29 mouse cellular contexts compared by ENCODE assay signal in the genomic region with DNA sequence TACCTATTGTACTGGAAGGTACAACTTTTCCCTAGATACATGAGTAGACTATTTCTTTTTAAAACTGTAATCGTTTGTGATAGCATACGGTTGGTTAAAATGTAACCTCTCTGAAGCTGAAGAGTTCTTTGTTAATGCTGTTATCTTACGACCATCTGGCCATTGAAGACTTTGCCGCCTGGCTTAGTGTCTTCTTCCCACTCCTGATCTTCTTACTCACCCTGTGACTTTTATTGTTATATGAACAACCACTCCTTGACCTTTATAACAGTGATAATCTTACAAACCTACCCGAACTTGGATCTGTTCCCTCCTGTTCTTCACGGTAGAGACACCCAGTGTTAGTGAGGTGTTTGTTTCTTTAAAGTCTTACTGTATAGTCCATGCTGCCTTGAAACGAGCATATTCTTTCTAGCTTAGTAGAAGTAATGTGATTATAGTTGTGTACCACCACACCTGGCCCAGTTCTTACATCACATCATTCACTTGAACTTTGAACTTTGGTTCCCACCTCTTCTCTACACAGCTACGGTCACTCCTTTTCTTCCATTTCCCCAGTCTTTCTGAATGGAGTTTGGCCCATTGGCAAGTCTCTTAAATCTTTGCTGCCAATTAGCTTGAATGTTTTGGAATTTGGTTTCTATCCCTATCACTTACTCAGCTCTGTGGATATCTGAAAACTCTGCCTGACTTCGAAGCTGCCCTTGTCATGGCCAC. TPM values are rescaled to one million over a fixed set of nuclear protein-coding genes. Genes with fewer than 3 reads are reported as not detected.
DNase-seq lines count a peak whose midpoint lies in the region; ATAC-seq and TF ChIP-seq lines count a peak whose summit lies in the region.
"Had no signal": no experiment of that assay in that cellular context is flagged by ENCODE, and none has a peak within 500 bp of the region (broad histone marks: within the 10 kb centered on the region; RNA-seq: fewer than 3 reads in every experiment).

No protein-coding gene starts in this region.

- peak; percentile 53 for DNase-seq in kidney, adult 9 months
- DNase-seq in intestine, embryonic 14.5 days (ENCODE audit: low spot score) = no peak
- DNase-seq in layer of hippocampus, adult 8-10 months (ENCODE audit: low spot score in 2 of 2) = no peak
- DNase-seq: adrenal gland, adult 2 months; adrenal gland, postnatal 14 days; cerebellum, adult 11-12 months; cerebellum, adult 8-10 months; cerebellum, postnatal 10 days; cerebellum, postnatal 36 days; embryo, embryonic 11 days; gastrocnemius, postnatal 10 days; gastrocnemius, postnatal 36 days; heart, adult 2 months; heart, postnatal 14 days; heart, postnatal 4 days had no signal

- no peak overlapping the region for H3K4me3 ChIP-seq in kidney, embryonic 15.5 days (replicated peaks)
- no peak overlapping the region for H3K4me3 ChIP-seq in intestine, embryonic 14.5 days (ENCODE audit: low read depth, low read length)
- H3K4me3 ChIP-seq in intestine, embryonic 15.5 days (replicated peaks) = no peak overlapping the region
- no peak overlapping the region for H3K4me3 ChIP-seq in small intestine, adult 2 months (ENCODE audit: low read depth, low read length)
- H3K4me3 ChIP-seq in hindbrain, embryonic 13.5 days = no peak overlapping the region
- H3K4me3 ChIP-seq: embryonic facial prominence, embryonic 10.5 days; embryonic facial prominence, embryonic 13.5 days; forebrain, embryonic 10.5 days; forebrain, embryonic 13.5 days; heart, adult 2 months; heart, embryonic 10.5 days; heart, embryonic 13.5 days; hindbrain, embryonic 15.5 days had no signal

- WGBS in kidney, embryonic 15.5 days = 80% methylated on average over 9 of the region's 9 CpGs
- WGBS in intestine, embryonic 14.5 days = 69% methylated on average over 9 of the region's 9 CpGs
- WGBS in intestine, embryonic 15.5 days = 59% methylated on average over 9 of the region's 9 CpGs
- 25% methylated on average over 9 of the region's 9 CpGs for WGBS in small intestine, adult 2 months
- 82% methylated on average over 9 of the region's 9 CpGs for WGBS in hindbrain, embryonic 13.5 days

- no peak overlapping the region for H3K4me2 ChIP-seq in kidney, embryonic 15.5 days
- H3K4me2 ChIP-seq in intestine, embryonic 14.5 days (ENCODE audit: low read length) = no peak overlapping the region
- no peak overlapping the region for H3K4me2 ChIP-seq in intestine, embryonic 15.5 days (replicated peaks)
- no peak overlapping the region for H3K4me2 ChIP-seq in hindbrain, embryonic 13.5 days
- H3K4me2 ChIP-seq: embryonic facial prominence, embryonic 13.5 days; forebrain, embryonic 13.5 days; heart, embryonic 13.5 days; hindbrain, embryonic 15.5 days had no signal

- no peaks in the 10 kb centered on the region for H3K9me3 ChIP-seq in kidney, embryonic 15.5 days (replicated peaks)
- H3K9me3 ChIP-seq in intestine, embryonic 14.5 days (ENCODE audit: control insufficient read depth, low read length) = no peaks in the 10 kb centered on the region
- H3K9me3 ChIP-seq in intestine, embryonic 15.5 days = no peaks in the 10 kb centered on the region
- no peaks in the 10 kb centered on the region for H3K9me3 ChIP-seq in hindbrain, embryonic 13.5 days
- H3K9me3 ChIP-seq: embryonic facial prominence, embryonic 10.5 days; embryonic facial prominence, embryonic 13.5 days; forebrain, embryonic 10.5 days; forebrain, embryonic 13.5 days; heart, embryonic 10.5 days; heart, embryonic 13.5 days; hindbrain, embryonic 15.5 days had no signal

- ATAC-seq in kidney, embryonic 15.5 days (replicated peaks; ENCODE audit: low FRiP score) = no peak
- ATAC-seq in intestine, embryonic 14.5 days (replicated peaks; ENCODE audit: low FRiP score, low TSS enrichment, low read depth) = peak; percentile 54
- peak; percentile 86 for ATAC-seq in intestine, embryonic 15.5 days
- ATAC-seq in hindbrain, embryonic 13.5 days (ENCODE audit: low FRiP score) = no peak
- ATAC-seq: CD4-positive, CD25-positive, alpha-beta regulatory T cell, adult 4 months; forebrain, embryonic 13.5 days; forebrain, embryonic 16.5 days had no signal

- no peak for TF ChIP-seq POLR2A in small intestine, adult 2 months (IDR thresholded peaks at IDR 0.05; ENCODE audit: low read depth, low read length)

- H3K9ac ChIP-seq in kidney, embryonic 15.5 days = no peak overlapping the region
- no peak overlapping the region for H3K9ac ChIP-seq in intestine, embryonic 14.5 days (ENCODE audit: low read length)
- no peak overlapping the region for H3K9ac ChIP-seq in intestine, embryonic 15.5 days
- H3K9ac ChIP-seq in hindbrain, embryonic 13.5 days = no peak overlapping the region
- H3K9ac ChIP-seq: embryonic facial prominence, embryonic 13.5 days; forebrain, embryonic 13.5 days; heart, embryonic 13.5 days; hindbrain, embryonic 15.5 days had no signal

- H3K27me3 ChIP-seq in kidney, embryonic 15.5 days = no peaks in the 10 kb centered on the region; the same call in none of the 2 replicates
- no peaks in the 10 kb centered on the region for H3K27me3 ChIP-seq in intestine, embryonic 14.5 days (replicated peaks; ENCODE audit: control insufficient read depth, insufficient read depth, low read length)
- no peaks in the 10 kb centered on the region for H3K27me3 ChIP-seq in intestine, embryonic 15.5 days (replicated peaks)
- H3K27me3 ChIP-seq in small intestine, adult 2 months (ENCODE audit: control insufficient read depth, insufficient read depth, low read length) = no peaks in the 10 kb centered on the region
- no peaks in the 10 kb centered on the region for H3K27me3 ChIP-seq in hindbrain, embryonic 13.5 days
- H3K27me3 ChIP-seq: embryonic facial prominence, embryonic 13.5 days; forebrain, embryonic 13.5 days; heart, embryonic 13.5 days; hindbrain, embryonic 15.5 days had no signal

- no peaks in the 10 kb centered on the region for H3K36me3 ChIP-seq in kidney, embryonic 15.5 days
- H3K36me3 ChIP-seq in intestine, embryonic 14.5 days (ENCODE audit: control insufficient read depth, insufficient read depth, low read length) = no peaks in the 10 kb centered on the region
- no peaks in the 10 kb centered on the region for H3K36me3 ChIP-seq in intestine, embryonic 15.5 days
- H3K36me3 ChIP-seq in small intestine, adult 2 months (ENCODE audit: control insufficient read depth, insufficient read depth, low read length) = peaks cover 19% of the 10 kb centered on the region
- H3K36me3 ChIP-seq in hindbrain, embryonic 13.5 days = no peaks in the 10 kb centered on the region
- H3K36me3 ChIP-seq: embryonic facial prominence, embryonic 10.5 days; embryonic facial prominence, embryonic 13.5 days; forebrain, embryonic 10.5 days; heart, embryonic 10.5 days; heart, embryonic 13.5 days; hindbrain, embryonic 15.5 days had no signal

- H3K4me1 ChIP-seq in kidney, embryonic 15.5 days = no peaks in the 10 kb centered on the region
- no peaks in the 10 kb centered on the region for H3K4me1 ChIP-seq in intestine, embryonic 14.5 days (replicated peaks; ENCODE audit: control insufficient read depth, insufficient read depth, low read length)
- H3K4me1 ChIP-seq in intestine, embryonic 15.5 days (replicated peaks) = no peaks in the 10 kb centered on the region; the same call in 1 of the 2 replicates
- H3K4me1 ChIP-seq in small intestine, adult 2 months (ENCODE audit: control insufficient read depth, insufficient read depth, insufficient read length, low read length) = peaks cover 19% of the 10 kb centered on the region; the same call in 1 of the 2 replicates
- H3K4me1 ChIP-seq in hindbrain, embryonic 13.5 days (replicated peaks) = no peaks in the 10 kb centered on the region
- H3K4me1 ChIP-seq: embryonic facial prominence, embryonic 10.5 days; embryonic facial prominence, embryonic 13.5 days; forebrain, embryonic 10.5 days; forebrain, embryonic 13.5 days; heart, embryonic 10.5 days; heart, embryonic 13.5 days; hindbrain, embryonic 15.5 days had no signal

- no peak for TF ChIP-seq CTCF in small intestine, adult 2 months (IDR thresholded peaks at IDR 0.05; ENCODE audit: extremely low read depth, insufficient read length, insufficient replicate concordance, low read depth, low read length)

- no peak overlapping the region for H3K27ac ChIP-seq in kidney, embryonic 15.5 days
- H3K27ac ChIP-seq in intestine, embryonic 14.5 days (ENCODE audit: low read depth) = no peak overlapping the region
- H3K27ac ChIP-seq in intestine, embryonic 15.5 days = peak overlapping the region; percentile 15
- H3K27ac ChIP-seq in small intestine, adult 2 months (ENCODE audit: insufficient read depth, low read depth, low read length) = peak overlapping the region; percentile 95
- H3K27ac ChIP-seq in hindbrain, embryonic 13.5 days = no peak overlapping the region
- H3K27ac ChIP-seq: embryonic facial prominence, embryonic 10.5 days; embryonic facial prominence, embryonic 13.5 days; forebrain, embryonic 10.5 days; forebrain, embryonic 13.5 days; heart, adult 2 months; heart, embryonic 10.5 days; heart, embryonic 13.5 days; hindbrain, embryonic 15.5 days had no signal

RNA-seq across cellular contexts. Expression of gene Abcb1a, which starts 8.0 kb away (rescaled TPM):
- polyA plus RNA-seq in kidney, embryonic 15.5 days (2015; fragmentation: Nextera tagmentation; extraction: Ambion mirVana) = 0.19 and 0.43 TPM in 2 replicates
- 5.8 and 8.2 TPM in 2 replicates for polyA plus RNA-seq in intestine, embryonic 14.5 days (2014; fragmentation: Nextera tagmentation; extraction: Ambion mirVana)
- 8.7 and 9.4 TPM in 2 replicates for polyA plus RNA-seq in intestine, embryonic 15.5 days (2015; fragmentation: Nextera tagmentation; extraction: Ambion mirVana)
- polyA plus RNA-seq in small intestine, adult 2 months (2012; rRNA removed) = 9.2 and 28.5 TPM in 2 replicates
- 1.4 and 1.5 TPM in 2 replicates for polyA plus RNA-seq in hindbrain, embryonic 13.5 days (2015; fragmentation: Nextera tagmentation; extraction: Ambion mirVana)
- 10 to 100 TPM; 16.2 to 17.8 (median 17.0) TPM for total RNA-seq in layer of hippocampus, adult 8-10 months (2022)
- total RNA-seq: MEL had no signal

RNA-seq across cellular contexts. Expression of gene Rundc3b, which starts 45.2 kb away (rescaled TPM):
- 2.7 TPM in 2 replicates for polyA plus RNA-seq in kidney, embryonic 15.5 days (2015; fragmentation: Nextera tagmentation; extraction: Ambion mirVana)
- polyA plus RNA-seq in intestine, embryonic 14.5 days (2014; fragmentation: Nextera tagmentation; extraction: Ambion mirVana) = 8.6 and 9.1 TPM in 2 replicates
- polyA plus RNA-seq in intestine, embryonic 15.5 days (2015; fragmentation: Nextera tagmentation; extraction: Ambion mirVana) = 5.6 and 7.2 TPM in 2 replicates
- polyA plus RNA-seq in small intestine, adult 2 months (2012; rRNA removed) = 0.69 and 3.0 TPM in 2 replicates
- 34.4 and 35.9 TPM in 2 replicates for polyA plus RNA-seq in hindbrain, embryonic 13.5 days (2015; fragmentation: Nextera tagmentation; extraction: Ambion mirVana)
- 10 to 100 TPM; 28.0 to 33.6 (median 33.2) TPM for total RNA-seq in layer of hippocampus, adult 8-10 months (2022)
- total RNA-seq: MEL had no signal

Comparison
In these comparisons a context has a peak if more than half of its experiments do, and no peak if none do; other contexts are left out.
1. H3K27ac ChIP-seq: peak in intestine, embryonic 15.5 days (single experiment) and small intestine, adult 2 months (single experiment); none in kidney, embryonic 15.5 days (single experiment), intestine, embryonic 14.5 days (single experiment) and hindbrain, embryonic 13.5 days (single experiment).
2. ATAC-seq: peak in intestine, embryonic 14.5 days (single experiment) and intestine, embryonic 15.5 days (single experiment); none in kidney, embryonic 15.5 days (single experiment) and hindbrain, embryonic 13.5 days (single experiment).